Mouse (Mus musculus) heart, embryonic 15.5 days (tissue): Measurements from ENCODE around the gene Dennd5b. TPM values are rescaled to one million over a fixed set of nuclear protein-coding genes. Genes with fewer than 3 reads are reported as not detected.

Experiments
- ATAC-seq: fragments of 200-750 bp; cut with Nextera tagmentation; replicated peaks from 2 replicates; pipeline ENCODE4 v1.8.0; 2017; ENCODE audit warnings: low read depth, moderate TSS enrichment; ENCODE audit not compliant: insufficient number of reproducible peaks, insufficient read depth, low FRiP score
- H3K27ac ChIP-seq: fragments of 300-500 bp; sonication (generic); 2 replicates; pipeline ENCODE4 v1.5.1; 2015; ENCODE audit warnings: mild to moderate bottlenecking, inconsistent platforms
- H3K27me3 ChIP-seq: fragments of 300-500 bp; sonication (generic); 2 replicates; pipeline ENCODE4 v1.6.1; 2015; ENCODE audit warnings: inconsistent platforms
- H3K36me3 ChIP-seq: fragments of 300-500 bp; sonication (generic); 2 replicates; pipeline ENCODE4 v1.6.1; 2015; ENCODE audit warnings: mild to moderate bottlenecking, inconsistent platforms
- H3K4me1 ChIP-seq: fragments of 300-500 bp; sonication (generic); replicated peaks from 2 replicates; pipeline ENCODE4 v1.6.1; 2015; ENCODE audit warnings: inconsistent platforms
- H3K4me2 ChIP-seq: fragments of 300-500 bp; sonication (generic); 2 replicates; pipeline ENCODE4 v1.6.1; 2015; ENCODE audit warnings: inconsistent platforms, mild to moderate bottlenecking, moderate library complexity
- H3K4me3 ChIP-seq: fragments of 300-500 bp; sonication (generic); 2 replicates; pipeline ENCODE4 v1.5.1; 2015; ENCODE audit warnings: mild to moderate bottlenecking, inconsistent platforms
- H3K9ac ChIP-seq: fragments of 300-500 bp; sonication (generic); 2 replicates; pipeline ENCODE4 v1.6.1; 2015; ENCODE audit warnings: mild to moderate bottlenecking, inconsistent platforms
- H3K9me3 ChIP-seq: fragments of 300-500 bp; sonication (generic); replicated peaks from 2 replicates; pipeline ENCODE4 v1.6.1; 2016; ENCODE audit warnings: inconsistent platforms
- WGBS: fragments of 180-500 bp; shearing (Covaris S2); methylation state at CpG from one replicate; pipeline ENCODE4 v1.1.7; 2015; ENCODE audit warnings: mixed read lengths; 5-methylcytosine and 5-hydroxymethylcytosine counted together
- polyA plus RNA-seq: library from polyadenylated mRNA; unstranded; fragments of >200 nt; fragmentation: Nextera tagmentation; extraction: Ambion mirVana; gene quantifications from 2 replicates; pipeline ENCODE4 v1.2.1, GENCODE M21; 2015

The Dennd5b gene
- polyA plus RNA-seq, 1 experiment from 2014 or later: 6.0 TPM

GRCm38 (mm10) chr6:149070592-149071124 lies 30.8 kb downstream of the Dennd5b start:
- WGBS: 80% methylated on average over 4 of the region's 4 CpGs
- Histone ChIP-seq H3K9me3 (no peaks in the 10 kb centered on the region), H3K4me3 (no peak overlapping the region), H3K27ac (no peak overlapping the region), H3K9ac (no peak overlapping the region), H3K36me3 (no peaks in the 10 kb centered on the region), H3K4me1 (peaks cover 7% of the 10 kb centered on the region; the same call in 1 of the 2 replicates), H3K4me2 (no peak overlapping the region), H3K27me3 (no peaks in the 10 kb centered on the region)
- no peak for ATAC-seq

GRCm38 (mm10) chr6:149063382-149063781 lies 38.1 kb downstream of the Dennd5b start:
- H3K36me3 ChIP-seq: no peaks in the 10 kb centered on the region
- ATAC-seq: no peak
- no peak overlapping the region for H3K9ac ChIP-seq
- no peak overlapping the region for H3K4me3 ChIP-seq
- no peak overlapping the region for H3K27ac ChIP-seq
- H3K4me1 ChIP-seq: no peaks in the 10 kb centered on the region
- H3K9me3 ChIP-seq: no peaks in the 10 kb centered on the region
- H3K4me2 ChIP-seq: no peak overlapping the region
- no peaks in the 10 kb centered on the region for H3K27me3 ChIP-seq

DNA sequence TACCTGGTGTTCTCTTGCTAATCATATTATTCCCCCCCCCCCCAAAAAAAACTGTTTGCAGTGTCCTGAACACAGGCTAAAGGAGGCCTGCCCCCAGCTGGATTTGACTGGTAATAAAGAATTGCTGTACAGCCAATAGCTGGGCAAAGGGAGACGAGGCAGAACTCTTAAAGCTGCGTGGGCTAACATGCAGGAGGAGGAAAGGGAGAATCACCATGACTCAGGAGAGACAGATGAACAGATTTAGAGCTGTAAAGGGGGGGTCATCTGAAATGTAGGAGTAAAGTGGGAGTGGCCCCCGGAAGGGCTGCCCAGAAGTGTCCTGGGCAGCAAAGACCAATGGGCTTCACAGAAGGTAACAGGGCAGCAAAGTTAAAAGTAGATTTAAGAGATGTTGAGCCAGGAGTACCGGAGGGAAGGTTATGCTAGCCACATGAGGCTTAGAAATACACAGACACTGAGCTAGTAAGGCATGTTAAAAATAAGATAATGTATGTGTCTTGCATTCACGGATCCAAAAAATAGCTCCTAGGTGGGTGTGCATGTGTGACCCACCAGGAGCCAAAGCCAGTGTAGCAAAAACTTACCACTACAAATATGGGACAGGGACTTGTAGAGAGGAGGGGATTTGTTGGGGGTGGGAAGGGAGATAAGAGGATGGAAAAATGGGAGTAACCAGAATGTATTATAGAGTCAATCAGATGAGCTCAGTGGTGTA lies 40.7 kb downstream of the Dennd5b start:
- H3K4me3 ChIP-seq: no peak overlapping the region
- WGBS: 78% methylated on average over 5 of the region's 5 CpGs
- no peak overlapping the region for H3K9ac ChIP-seq
- no peaks in the 10 kb centered on the region for H3K27me3 ChIP-seq
- H3K9me3 ChIP-seq: no peaks in the 10 kb centered on the region
- H3K36me3 ChIP-seq: no peaks in the 10 kb centered on the region
- no peak overlapping the region for H3K4me2 ChIP-seq
- H3K27ac ChIP-seq: no peak overlapping the region
- H3K4me1 ChIP-seq: no peaks in the 10 kb centered on the region
- no peak for ATAC-seq

- ATAC-seq: no peak
- Histone ChIP-seq H3K9me3 (no peaks in the 10 kb centered on the region), H3K27ac (no peak overlapping the region), H3K9ac (no peak overlapping the region), H3K36me3 (no peaks in the 10 kb centered on the region), H3K4me3 (no peak overlapping the region), H3K4me1 (no peaks in the 10 kb centered on the region), H3K4me2 (no peak overlapping the region), H3K27me3 (no peaks in the 10 kb centered on the region)
- 30% methylated on average over 3 of the region's 3 CpGs for WGBS
Measured at GRCm38 (mm10) chr6:149057947-149058391, 43.5 kb downstream of the Dennd5b start.

GRCm38 (mm10) chr6:149054780-149055179 lies 46.7 kb downstream of the Dennd5b start:
- no peak overlapping the region for H3K4me3 ChIP-seq
- H3K4me2 ChIP-seq: no peak overlapping the region
- no peaks in the 10 kb centered on the region for H3K4me1 ChIP-seq
- ATAC-seq: no peak
- no peak overlapping the region for H3K27ac ChIP-seq
- H3K9ac ChIP-seq: no peak overlapping the region
- no peaks in the 10 kb centered on the region for H3K9me3 ChIP-seq
- 62% methylated on average over 2 of the region's 2 CpGs for WGBS
- no peaks in the 10 kb centered on the region for H3K27me3 ChIP-seq
- no peaks in the 10 kb centered on the region for H3K36me3 ChIP-seq

DNA sequence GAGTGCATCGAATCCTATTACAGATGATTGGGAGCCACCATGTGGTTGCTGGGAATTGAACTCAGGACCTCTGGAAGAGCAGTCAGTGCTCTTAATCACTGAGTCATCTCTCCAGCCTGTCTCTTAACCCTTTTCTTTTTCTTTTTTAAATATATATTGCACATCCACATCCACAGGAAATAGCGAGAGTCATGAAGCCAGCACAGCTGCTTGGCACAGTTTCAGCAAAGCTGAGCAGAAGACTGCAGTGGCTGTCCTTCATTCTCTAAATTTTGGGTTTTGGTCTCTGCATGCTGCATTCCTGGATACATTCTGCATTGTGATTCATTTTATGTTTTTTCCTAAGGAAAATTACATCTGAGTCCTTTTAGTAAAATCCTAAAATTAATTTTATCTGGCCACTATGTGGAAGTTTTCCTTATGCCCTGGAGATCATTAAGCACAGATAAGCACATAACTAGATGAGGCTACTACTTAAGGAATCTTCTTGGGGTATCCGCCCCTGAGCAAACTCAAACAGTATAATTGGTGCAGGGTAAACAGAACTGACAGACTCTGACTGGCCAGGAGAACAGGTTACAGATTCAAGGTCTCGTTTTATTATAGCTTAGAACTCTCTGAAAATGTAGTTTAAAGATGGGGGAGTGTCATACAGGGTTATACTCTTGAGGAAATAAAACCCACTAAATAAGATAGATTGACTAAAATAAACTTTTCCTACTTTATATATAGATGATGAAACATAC lies 50.3 kb downstream of the Dennd5b start:
- Histone ChIP-seq H3K27me3 (no peaks in the 10 kb centered on the region), H3K4me1 (no peaks in the 10 kb centered on the region), H3K27ac (no peak overlapping the region), H3K4me2 (no peak overlapping the region), H3K4me3 (no peak overlapping the region), H3K9me3 (no peaks in the 10 kb centered on the region), H3K9ac (no peak overlapping the region), H3K36me3 (no peaks in the 10 kb centered on the region)
- 68% methylated on average over 4 of the region's 4 CpGs for WGBS
- no peak for ATAC-seq

DNA sequence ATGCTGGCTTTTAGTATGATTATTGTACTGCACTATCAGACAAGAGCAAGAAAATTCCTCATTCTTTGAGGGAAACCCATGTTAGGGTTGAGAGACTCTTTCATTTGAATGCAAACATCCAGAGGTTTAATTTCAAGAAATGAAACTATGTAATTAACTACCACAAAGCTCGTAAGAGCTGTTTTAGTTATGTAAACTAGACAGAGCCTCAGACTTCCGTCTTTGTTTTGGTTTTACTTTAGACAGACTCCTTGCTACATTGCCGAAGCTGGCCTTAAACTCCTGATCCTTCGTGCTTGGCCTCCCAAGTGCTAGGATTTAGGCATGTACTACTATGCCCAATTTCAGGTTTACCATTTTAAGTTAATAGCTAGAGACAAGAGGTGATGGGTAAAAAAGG lies 61.4 kb downstream of the Dennd5b start:
- 87% methylated on average over 4 of the region's 4 CpGs for WGBS
- Histone ChIP-seq H3K4me2 (no peak overlapping the region), H3K4me3 (no peak overlapping the region)

GRCm38 (mm10) chr6:149032198-149032597 lies 69.3 kb downstream of the Dennd5b start:
- H3K4me3 ChIP-seq: no peak overlapping the region
- H3K27ac ChIP-seq: no peak overlapping the region
- no peaks in the 10 kb centered on the region for H3K9me3 ChIP-seq
- ATAC-seq: no peak
- no peak overlapping the region for H3K4me2 ChIP-seq
- H3K9ac ChIP-seq: no peak overlapping the region
- no peaks in the 10 kb centered on the region for H3K27me3 ChIP-seq
- H3K36me3 ChIP-seq: peaks cover 11% of the 10 kb centered on the region; the same call in 1 of the 2 replicates
- 86% methylated on average over 5 of the region's 5 CpGs for WGBS
- H3K4me1 ChIP-seq: no peaks in the 10 kb centered on the region

More for the DNA sequence above, 61.4 kb downstream of the Dennd5b start:
- no peaks in the 10 kb centered on the region for H3K9me3 ChIP-seq
- no peaks in the 10 kb centered on the region for H3K36me3 ChIP-seq
- no peaks in the 10 kb centered on the region for H3K4me1 ChIP-seq
- ATAC-seq: no peak
- no peaks in the 10 kb centered on the region for H3K27me3 ChIP-seq
- no peak overlapping the region for H3K9ac ChIP-seq
- no peak overlapping the region for H3K27ac ChIP-seq

- Histone ChIP-seq H3K4me2 (no peak overlapping the region), H3K27ac (no peak overlapping the region), H3K4me3 (no peak overlapping the region), H3K4me1 (no peaks in the 10 kb centered on the region), H3K36me3 (peaks cover 15% of the 10 kb centered on the region; the same call in 1 of the 2 replicates), H3K27me3 (no peaks in the 10 kb centered on the region), H3K9me3 (no peaks in the 10 kb centered on the region), H3K9ac (no peak overlapping the region)
- ATAC-seq: no peak
Measured at GRCm38 (mm10) chr6:149031377-149031776, 70.1 kb downstream of the Dennd5b start.

DNA sequence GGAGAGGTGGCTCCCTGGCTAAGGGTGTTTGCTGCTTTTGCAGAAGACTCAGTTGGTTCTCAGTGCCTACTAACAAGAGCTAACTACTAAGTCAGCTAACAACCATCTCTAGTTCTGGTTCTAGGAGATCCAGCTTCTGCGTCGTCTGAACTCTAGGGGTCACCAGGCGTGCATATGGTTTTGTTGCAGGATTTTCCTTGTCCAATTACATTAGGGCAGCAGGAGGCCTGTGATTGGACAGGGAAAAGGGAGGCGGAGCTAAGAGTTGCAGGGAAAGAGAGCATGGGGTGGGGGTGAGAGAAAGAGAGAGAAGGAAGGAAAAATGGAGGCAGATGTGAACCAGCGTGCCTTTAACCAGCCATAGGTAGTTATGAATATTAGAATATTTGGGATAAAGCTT lies 83.0 kb downstream of the Dennd5b start:
- Histone ChIP-seq H3K27me3 (no peaks in the 10 kb centered on the region), H3K27ac (no peak overlapping the region), H3K4me3 (no peak overlapping the region), H3K4me2 (no peak overlapping the region), H3K36me3 (peaks cover 35% of the 10 kb centered on the region; the same call in 1 of the 2 replicates), H3K9me3 (no peaks in the 10 kb centered on the region), H3K4me1 (no peaks in the 10 kb centered on the region), H3K9ac (no peak overlapping the region)
- ATAC-seq: no peak
- 79% methylated on average over 5 of the region's 5 CpGs for WGBS

DNA sequence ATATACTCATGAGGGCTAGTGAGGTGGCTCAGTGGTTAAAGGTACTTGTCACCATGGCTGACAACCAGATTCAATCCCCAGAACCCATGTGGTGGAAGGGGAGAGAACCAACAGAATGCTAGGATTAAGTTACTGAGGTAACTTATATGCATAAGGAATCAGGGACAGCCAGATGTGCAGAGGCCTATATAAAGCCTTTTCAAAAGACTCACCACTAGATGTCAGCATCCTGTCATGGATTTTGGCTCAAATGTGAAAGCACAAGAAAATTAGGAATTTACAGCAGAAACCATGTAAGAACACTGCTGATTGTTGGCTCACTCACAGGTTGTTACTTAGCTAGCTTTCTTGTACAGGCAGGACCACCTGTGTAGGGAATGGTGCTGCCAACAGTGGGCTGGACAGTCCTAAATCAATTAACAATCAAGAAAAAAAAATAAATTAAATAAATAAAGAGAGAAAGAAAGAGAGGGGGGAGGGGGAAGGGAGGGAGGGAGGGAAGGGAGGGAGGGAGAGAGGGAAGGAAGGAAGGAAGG lies 90.6 kb downstream of the Dennd5b start:
- Histone ChIP-seq H3K36me3 (peaks cover 39% of the 10 kb centered on the region), H3K27ac (no peak overlapping the region), H3K9ac (no peak overlapping the region), H3K4me2 (no peak overlapping the region), H3K27me3 (no peaks in the 10 kb centered on the region), H3K9me3 (no peaks in the 10 kb centered on the region), H3K4me1 (no peaks in the 10 kb centered on the region), H3K4me3 (no peak overlapping the region)
- no peak for ATAC-seq
